Comparison of ENCODE assay signal across 19 mouse cellular contexts in the genomic region with DNA sequence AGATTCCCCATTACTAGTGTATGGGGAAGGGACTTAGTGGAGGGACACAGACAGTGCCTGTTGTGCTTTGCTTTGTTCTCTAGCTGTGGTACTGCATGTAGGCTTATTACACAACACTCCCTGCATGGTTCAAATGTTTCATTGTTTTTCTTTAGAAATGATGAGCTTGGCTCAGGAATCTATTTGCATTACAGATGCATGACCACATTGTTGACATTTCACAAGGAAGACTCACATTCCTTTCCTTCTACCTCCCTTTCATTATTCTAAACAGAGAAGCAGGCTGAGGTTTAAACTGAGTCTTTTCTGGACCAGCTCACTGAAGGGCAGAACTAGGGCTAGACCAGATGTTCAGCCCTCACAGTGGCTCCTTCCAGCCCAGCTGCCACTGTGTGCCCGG.
DNase-seq lines count a peak whose midpoint lies in the region; ATAC-seq and TF ChIP-seq lines count a peak whose summit lies in the region.
"Had no signal": no experiment of that assay in that cellular context is flagged by ENCODE, and none has a peak within 500 bp of the region (broad histone marks: within the 10 kb centered on the region; RNA-seq: fewer than 3 reads in every experiment).

No protein-coding gene starts in this region.

- no peaks in the 10 kb centered on the region for H3K27me3 ChIP-seq in midbrain, embryonic 11.5 days (ENCODE audit: control insufficient read depth, insufficient read depth, low read length)
- no peaks in the 10 kb centered on the region for H3K27me3 ChIP-seq in midbrain, postnatal 0 days (ENCODE audit: insufficient read depth, low read length)
- H3K27me3 ChIP-seq: hindbrain, embryonic 15.5 days; neural tube, embryonic 13.5 days had no signal

- H3K9me3 ChIP-seq in midbrain, embryonic 11.5 days (ENCODE audit: control insufficient read depth, low read length) = no peaks in the 10 kb centered on the region
- no peaks in the 10 kb centered on the region for H3K9me3 ChIP-seq in midbrain, postnatal 0 days (ENCODE audit: low read length)
- H3K9me3 ChIP-seq: hindbrain, embryonic 15.5 days; neural tube, embryonic 13.5 days had no signal

- H3K4me2 ChIP-seq in midbrain, embryonic 11.5 days = no peak overlapping the region
- H3K4me2 ChIP-seq in midbrain, postnatal 0 days (ENCODE audit: low read depth, low read length, poor library complexity, severe bottlenecking) = no peak overlapping the region
- H3K4me2 ChIP-seq: hindbrain, embryonic 15.5 days; neural tube, embryonic 13.5 days had no signal

- no peak overlapping the region for H3K9ac ChIP-seq in midbrain, embryonic 11.5 days (ENCODE audit: low read length)
- no peak overlapping the region for H3K9ac ChIP-seq in midbrain, postnatal 0 days (replicated peaks; ENCODE audit: low read length, poor library complexity, severe bottlenecking)
- H3K9ac ChIP-seq: hindbrain, embryonic 15.5 days; liver, embryonic 14.5 days; neural tube, embryonic 13.5 days had no signal

- no peak overlapping the region for H3K27ac ChIP-seq in midbrain, embryonic 11.5 days (ENCODE audit: low read depth, low read length)
- H3K27ac ChIP-seq in midbrain, postnatal 0 days (ENCODE audit: low read depth, low read length) = no peak overlapping the region
- H3K27ac ChIP-seq: hindbrain, embryonic 15.5 days; liver, embryonic 14.5 days; neural tube, embryonic 13.5 days had no signal

- WGBS in midbrain, embryonic 11.5 days = 66% methylated on average over 1 of the region's 1 CpGs
- 47% methylated on average over 1 of the region's 1 CpGs for WGBS in midbrain, postnatal 0 days

- H3K4me1 ChIP-seq in midbrain, embryonic 11.5 days (ENCODE audit: control insufficient read depth, insufficient read depth, low read length) = no peaks in the 10 kb centered on the region
- H3K4me1 ChIP-seq in midbrain, postnatal 0 days (ENCODE audit: insufficient read depth, low read length) = no peaks in the 10 kb centered on the region
- H3K4me1 ChIP-seq: hindbrain, embryonic 15.5 days; neural tube, embryonic 13.5 days had no signal

- no peaks in the 10 kb centered on the region for H3K36me3 ChIP-seq in midbrain, embryonic 11.5 days (ENCODE audit: control insufficient read depth, insufficient read depth, low read length)
- H3K36me3 ChIP-seq in midbrain, postnatal 0 days (ENCODE audit: insufficient read depth, low read length) = no peaks in the 10 kb centered on the region
- H3K36me3 ChIP-seq: hindbrain, embryonic 15.5 days; neural tube, embryonic 13.5 days had no signal

- ATAC-seq in midbrain, embryonic 11.5 days (ENCODE audit: low FRiP score) = peak; percentile 33; the same call in 1 of the 2 replicates
- ATAC-seq in midbrain, postnatal 0 days (ENCODE audit: low FRiP score) = no peak
- no peak for ATAC-seq in megakaryocyte progenitor cell, adult 5-6 weeks (replicated peaks; ENCODE audit: poor library complexity)

- peak; percentile 2 for DNase-seq in cerebellum, adult 9-10 months
- no peak for DNase-seq in cerebellum, postnatal 25 days
- DNase-seq in layer of hippocampus, adult 9-11 months = peak; percentile 62
- DNase-seq in layer of hippocampus, postnatal 14 days (ENCODE audit: low spot score in 2 of 2) = no peak
- DNase-seq in midbrain, embryonic 11.5 days (ENCODE audit: low spot score, missing footprints) = no peak
- no peak for DNase-seq in midbrain, postnatal 0 days (ENCODE audit: low spot score)
- DNase-seq in testis, postnatal 10 days (ENCODE audit: low spot score) = no peak
- DNase-seq: adrenal gland, postnatal 10 days; cerebellum, adult 8-10 months; embryo, embryonic 11 days; gastrocnemius, postnatal 14 days; heart, postnatal 10 days; kidney, adult 8-10 months; left cerebral cortex, postnatal 4 days; thymus, adult 2 months had no signal

- TF ChIP-seq CTCF in midbrain, postnatal 0 days (IDR thresholded peaks at IDR 0.05) = no peak

- no peak overlapping the region for H3K4me3 ChIP-seq in midbrain, embryonic 11.5 days (ENCODE audit: low read depth, low read length)
- H3K4me3 ChIP-seq in midbrain, postnatal 0 days (ENCODE audit: low read depth, low read length) = no peak overlapping the region
- H3K4me3 ChIP-seq: hindbrain, embryonic 15.5 days; neural tube, embryonic 13.5 days had no signal

Comparison
In these comparisons a context has a peak if more than half of its experiments do, and no peak if none do; other contexts are left out.
1. DNase-seq: peak in cerebellum, adult 9-10 months (single experiment) and layer of hippocampus, adult 9-11 months (single experiment); none in cerebellum, postnatal 25 days (0 of 2), layer of hippocampus, postnatal 14 days (0 of 2), midbrain, embryonic 11.5 days (single experiment), midbrain, postnatal 0 days (single experiment) and testis, postnatal 10 days (single experiment).